Mouse (Mus musculus) erythroblast, embryonic 14.5 days (primary cell): Measurements from ENCODE around the gene Lmln.

Experiments
- GATA1 ChIP-seq: IDR thresholded peaks from 2 replicates; pipeline ENCODE4 v1.6.1; 2012; ENCODE audit warnings: low read length, inconsistent platforms, mixed read lengths
- TAL1 ChIP-seq: IDR thresholded peaks from 3 replicates; pipeline ENCODE4 v1.6.1; 2012; ENCODE audit warnings: low read length, inconsistent platforms, mixed read lengths

- no peak for TF ChIP-seq GATA1
- no peak for TF ChIP-seq TAL1
Measured at GRCm38 (mm10) chr16:33171800-33172199, 109.5 kb downstream of the Lmln start.
